ENCODE assay signal across 8 mouse cellular contexts in genomic region chr1:167308261-167309054, GRCm38 (mm10). TPM values are rescaled to one million over a fixed set of nuclear protein-coding genes. Genes with fewer than 3 reads are reported as not detected.
DNase-seq lines count a peak whose midpoint lies in the region; ATAC-seq and TF ChIP-seq lines count a peak whose summit lies in the region.

Gene Tmco1 (plus strand): TSS chr1:167308378.

- no peaks in the 10 kb centered on the region for H3K9me3 ChIP-seq in MEL (replicated peaks; ENCODE audit: insufficient read depth, low read length)
- H3K9me3 ChIP-seq in lung, embryonic 16.5 days (ENCODE audit: control insufficient read depth, low read length): no peaks in the 10 kb centered on the region

- peak; percentile 95 to 99 for ATAC-seq in hematopoietic stem cell, adult 5-6 weeks (replicated peaks in 1 of 2; ENCODE audit: insufficient read depth in 1 of 2, low FRiP score in 2 of 2, low TSS enrichment in 1 of 2, low read depth in 1 of 2, poor library complexity in 2 of 2, severe bottlenecking in 2 of 2)
- ATAC-seq in lung, embryonic 16.5 days (ENCODE audit: low read depth): peak; percentile 98

- peak within 1 kb of the TSS; percentile 84 for H3K27ac ChIP-seq in MEL (ENCODE audit: control insufficient read depth, low read depth, low read length)
- H3K27ac ChIP-seq in cerebellum, adult 2 months (ENCODE audit: insufficient read depth, low read length): peak within 1 kb of the TSS; percentile 88
- peak within 1 kb of the TSS; percentile 88 for H3K27ac ChIP-seq in lung, embryonic 16.5 days (ENCODE audit: low read length)

- H3K36me3 ChIP-seq in MEL (ENCODE audit: control insufficient read depth in 1 of 2, insufficient read depth in 2 of 2, low read length in 2 of 2): peaks cover 0 to 39% of the 10 kb centered on the region in 2 experiments; a peak in 3 of 4 replicates
- H3K36me3 ChIP-seq in lung, embryonic 16.5 days (ENCODE audit: control insufficient read depth, insufficient read depth, low read length): peaks cover 4% of the 10 kb centered on the region; the same call in 1 of the 2 replicates

- H3K4me3 ChIP-seq in MEL (ENCODE audit: control insufficient read depth in 1 of 2, insufficient read depth in 1 of 2, low read depth in 2 of 2, low read length in 2 of 2): peak within 1 kb of the TSS; percentile 61 to 95
- peak within 1 kb of the TSS; percentile 61 for H3K4me3 ChIP-seq in cerebellum, adult 2 months (replicated peaks; ENCODE audit: insufficient read depth, low read depth, low read length)
- H3K4me3 ChIP-seq in lung, embryonic 16.5 days (ENCODE audit: low read length): peak within 1 kb of the TSS; percentile 75

- TF ChIP-seq EP300 in MEL (IDR thresholded peaks at IDR 0.05; ENCODE audit: low read depth in 1 of 2, low read length in 2 of 2): peak in 1 of 2 experiments; percentile 36; a peak in 2 of 4 replicates

- peaks cover 27% of the 10 kb centered on the region for H3K79me2 ChIP-seq in MEL (ENCODE audit: control insufficient read depth, insufficient read depth, low read length, poor library complexity)

- TF ChIP-seq POLR2A in MEL (IDR thresholded peaks at IDR 0.05; ENCODE audit: control insufficient read depth in 1 of 2, insufficient read depth in 1 of 2, low read depth in 1 of 2, low read length in 2 of 2, poor library complexity in 1 of 2): peak in 1 of 2 experiments; percentile 88; a peak in 3 of 4 replicates
- peak; percentile 99 for TF ChIP-seq POLR2A in cerebellum, adult 2 months (IDR thresholded peaks at IDR 0.05; ENCODE audit: borderline replicate concordance, insufficient read depth, low read length)

- WGBS in cerebellum, adult 2 months: under 1% methylated on average over 82 of the region's 82 CpGs
- under 1% methylated on average over 81 of the region's 82 CpGs for WGBS in lung, embryonic 16.5 days

- DNase-seq in MEL (ENCODE audit: low read depth, low spot score): peak; percentile 99
- DNase-seq in cerebellum, adult 2 months: peak; percentile 97 to 98
- peak; percentile 94 for DNase-seq in forelimb bud, embryonic 11.5 days (ENCODE audit: low read depth, low spot score)
- peak; percentile 81 for DNase-seq in layer of hippocampus, adult 9-10 months (ENCODE audit: low spot score)
- DNase-seq in ovary, postnatal 10 days (ENCODE audit: low spot score): peak; percentile 98
- DNase-seq in thymus, postnatal 10 days (ENCODE audit: low spot score in 2 of 2): peak; percentile 98 to 99

- H3K4me1 ChIP-seq in MEL (ENCODE audit: control insufficient read depth in 1 of 2, insufficient read depth in 2 of 2, low read length in 2 of 2): peaks cover 9 to 20% of the 10 kb centered on the region in 2 experiments
- peaks cover 3% of the 10 kb centered on the region for H3K4me1 ChIP-seq in cerebellum, adult 2 months (ENCODE audit: control insufficient read depth, insufficient read depth, low read length)
- peaks cover 8% of the 10 kb centered on the region for H3K4me1 ChIP-seq in lung, embryonic 16.5 days (replicated peaks; ENCODE audit: control insufficient read depth, insufficient read depth, low read length)

- H3K4me2 ChIP-seq in lung, embryonic 16.5 days (ENCODE audit: low read depth, low read length): peak within 1 kb of the TSS; percentile 88

- no peak for TF ChIP-seq RAD21 in MEL (IDR thresholded peaks at IDR 0.05; ENCODE audit: low read depth, low read length)

- TF ChIP-seq CTCF in MEL (IDR thresholded peaks at IDR 0.05 in 2 of 3, conservative IDR thresholded peaks at IDR 0.05 in 1 of 3; ENCODE audit: control insufficient read depth in 1 of 3, insufficient read depth in 1 of 3, low read depth in 2 of 3, low read length in 3 of 3, poor library complexity in 1 of 3, severe bottlenecking in 1 of 3): peak in 2 of 3 experiments; percentile 37 to 46; a peak in 3 of 6 replicates
- TF ChIP-seq CTCF in cerebellum, adult 2 months (IDR thresholded peaks at IDR 0.05; ENCODE audit: borderline replicate concordance, insufficient read depth, low read depth, low read length): no peak

- H3K9ac ChIP-seq in MEL (ENCODE audit: control insufficient read depth, low read depth, low read length, poor library complexity, severe bottlenecking): peak within 1 kb of the TSS; percentile 96
- peak within 1 kb of the TSS; percentile 92 for H3K9ac ChIP-seq in lung, embryonic 16.5 days (ENCODE audit: low read length)

- H3K27me3 ChIP-seq in MEL (ENCODE audit: control insufficient read depth in 1 of 2, insufficient read depth in 2 of 2, low read length in 2 of 2): no peaks in the 10 kb centered on the region; a peak in 1 of 4 replicates
- H3K27me3 ChIP-seq in cerebellum, adult 2 months (ENCODE audit: control insufficient read depth, insufficient read depth, low read length): no peaks in the 10 kb centered on the region
- H3K27me3 ChIP-seq in lung, embryonic 16.5 days (ENCODE audit: control insufficient read depth, insufficient read depth, low read depth, low read length): no peaks in the 10 kb centered on the region

TF ChIP-seq in MEL, 35 proteins besides CTCF, POLR2A, EP300 and RAD21:
- TF ChIP-seq ZMIZ1 (IDR thresholded peaks at IDR 0.05; ENCODE audit: low read depth, low read length) (no peak; the same call in 1 of the 2 replicates), BHLHE40 (IDR thresholded peaks at IDR 0.05; ENCODE audit: borderline replicate concordance, low read depth, low read length) (no peak), ZNF384 (IDR thresholded peaks at IDR 0.05; ENCODE audit: low read depth, low read length) (no peak), MYB (IDR thresholded peaks at IDR 0.05; ENCODE audit: low read depth, low read length) (no peak), MAZ (IDR thresholded peaks at IDR 0.05; ENCODE audit: low read depth, low read length) (peak; percentile 81; the same call in 1 of the 2 replicates), USF2 (IDR thresholded peaks at IDR 0.05; ENCODE audit: borderline replicate concordance in 1 of 2, insufficient read depth in 1 of 2, low read depth in 1 of 2, low read length in 2 of 2) (no peak), TCF12 (IDR thresholded peaks at IDR 0.05; ENCODE audit: low read depth, low read length) (peak; percentile 71), GABPA (IDR thresholded peaks at IDR 0.05; ENCODE audit: low read depth, low read length) (no peak), POLR2AphosphoS2 (IDR thresholded peaks at IDR 0.05; ENCODE audit: low read length) (peak; percentile 83), MAFK (IDR thresholded peaks at IDR 0.05; ENCODE audit: borderline replicate concordance, low read depth, low read length) (no peak), USF1 (IDR thresholded peaks at IDR 0.05; ENCODE audit: low read depth, low read length) (no peak), ZKSCAN1 (IDR thresholded peaks at IDR 0.05; ENCODE audit: low read depth, low read length) (no peak), E2F4 (IDR thresholded peaks at IDR 0.05; ENCODE audit: borderline replicate concordance, low read depth, low read length) (peak; percentile 96), RCOR1 (IDR thresholded peaks at IDR 0.05; ENCODE audit: low read depth, low read length) (peak; percentile 47; the same call in 1 of the 2 replicates), NELFE (IDR thresholded peaks at IDR 0.05; ENCODE audit: low read depth, low read length) (peak; percentile 89), SIN3A (IDR thresholded peaks at IDR 0.05; ENCODE audit: low read length) (peak; percentile 76), KAT2A (conservative IDR thresholded peaks at IDR 0.05; ENCODE audit: low read depth, low read length) (peak; percentile 93), ETS1 (IDR thresholded peaks at IDR 0.05; ENCODE audit: low read depth, low read length) (0 out of 2 replicates have a peak, but pooled peaks have one; percentile 18), MAX (IDR thresholded peaks at IDR 0.05; ENCODE audit: low read length) (peak; percentile 66), ZC3H11A (IDR thresholded peaks at IDR 0.05; ENCODE audit: low read depth, low read length) (no peak), UBTF (IDR thresholded peaks at IDR 0.05; ENCODE audit: borderline replicate concordance, insufficient read depth, low read depth, low read length) (no peak), GATA1 (IDR thresholded peaks at IDR 0.05; ENCODE audit: low read depth, low read length) (no peak), HCFC1 (IDR thresholded peaks at IDR 0.05; ENCODE audit: low read depth, low read length) (peak; percentile 95), NRF1 (IDR thresholded peaks at IDR 0.05; ENCODE audit: insufficient read depth, low read depth, low read length, poor library complexity, severe bottlenecking) (peak; percentile 71), TBP (IDR thresholded peaks at IDR 0.05; ENCODE audit: low read depth, low read length) (peak; percentile 80), CHD1 (IDR thresholded peaks at IDR 0.05; ENCODE audit: low read depth, low read length) (no peak), MYC (IDR thresholded peaks at IDR 0.05; ENCODE audit: low read depth, low read length) (peak; percentile 66; the same call in 1 of the 2 replicates), CHD2 (IDR thresholded peaks at IDR 0.05; ENCODE audit: low read length) (peak; percentile 98), SMC3 (IDR thresholded peaks at IDR 0.05; ENCODE audit: low read depth, low read length) (no peak), TAL1 (IDR thresholded peaks at IDR 0.05; ENCODE audit: low read length) (no peak), POLR2AphosphoS5 (IDR thresholded peaks at IDR 0.05; ENCODE audit: borderline replicate concordance, low read depth, low read length) (no peak), JUND (IDR thresholded peaks at IDR 0.05; ENCODE audit: low read depth, low read length) (no peak), ELF1 (IDR thresholded peaks at IDR 0.05; ENCODE audit: low read depth, low read length) (peak; percentile 91), MEF2A (IDR thresholded peaks at IDR 0.05; ENCODE audit: extremely low read depth, insufficient replicate concordance, low read depth, low read length, poor library complexity, severe bottlenecking) (no peak), MXI1 (IDR thresholded peaks at IDR 0.05; ENCODE audit: low read depth, low read length) (peak; percentile 77)
TF ChIP-seq in MEL: peak in this region for 17.

RNA-seq across cellular contexts. Expression of gene Tmco1, which starts in this region (rescaled TPM):
- 126 and 128 TPM in 2 replicates for total RNA-seq in MEL (2012; rRNA removed)
- polyA plus RNA-seq in MEL (2012; ENCODE audit: insufficient read depth in 1 of 2, insufficient read length in 2 of 2, low read depth in 1 of 2, low replicate concordance in 2 of 2, missing spikeins in 1 of 2): 100 to 1,000 TPM in 1 of 2 experiments, not detected in 1; 110 TPM
- 71.7 and 74.9 TPM in 2 replicates for polyA plus RNA-seq in cerebellum, adult 2 months (2012; rRNA removed)
- 157 and 236 TPM in 2 replicates for total RNA-seq in hematopoietic stem cell, adult 5-6 weeks (2017)
- polyA plus RNA-seq in lung, embryonic 16.5 days (2015; fragmentation: Nextera tagmentation; extraction: Ambion mirVana): 123 and 125 TPM in 2 replicates

Comparison
In these comparisons a context has a peak if more than half of its experiments do, and no peak if none do; other contexts are left out.
1. Peak in every context shown above with its lines: DNase-seq, ATAC-seq, H3K4me3 ChIP-seq and H3K27ac ChIP-seq.